Mouse (Mus musculus) midbrain, embryonic 11.5 days (tissue): ENCODE results near the gene Nfyc. TPM values are rescaled to one million over a fixed set of nuclear protein-coding genes. Genes with fewer than 3 reads are reported as not detected.

Experiments
- ATAC-seq: fragments of 200-750 bp; cut with Nextera tagmentation; 2 replicates; pipeline ENCODE4 v1.8.0; 2017; ENCODE audit warnings: moderate TSS enrichment, moderate library complexity; ENCODE audit not compliant: low FRiP score
- DNase-seq: peaks from one replicate; pipeline ENCODE4 v3.0.0; 2015; ENCODE audit warnings: low spot score; ENCODE audit errors: missing footprints
- H3K27ac ChIP-seq: fragments of 300-500 bp; sonication (generic); 2 replicates; pipeline ENCODE4 v1.5.1; 2014; ENCODE audit warnings: low read depth, low read length
- H3K27me3 ChIP-seq: fragments of 300-500 bp; sonication (generic); 2 replicates; pipeline ENCODE4 v1.6.1; 2014; ENCODE audit warnings: mild to moderate bottlenecking, low read length, moderate library complexity, mixed read lengths; ENCODE audit not compliant: control insufficient read depth, insufficient read depth
- H3K36me3 ChIP-seq: fragments of 300-500 bp; sonication (generic); 2 replicates; pipeline ENCODE4 v1.6.1; 2014; ENCODE audit warnings: mild to moderate bottlenecking, low read length, moderate library complexity, mixed read lengths; ENCODE audit not compliant: control insufficient read depth, insufficient read depth
- H3K4me1 ChIP-seq: fragments of 300-500 bp; sonication (generic); 2 replicates; pipeline ENCODE4 v1.6.1; 2014; ENCODE audit warnings: low read length; ENCODE audit not compliant: control insufficient read depth, insufficient read depth
- H3K4me2 ChIP-seq: fragments of 300-500 bp; sonication (generic); 2 replicates; pipeline ENCODE4 v1.6.1; 2014; ENCODE audit warnings: mild to moderate bottlenecking, moderate library complexity
- H3K4me3 ChIP-seq: fragments of 300-500 bp; sonication (generic); 2 replicates; pipeline ENCODE4 v1.5.1; 2014; ENCODE audit warnings: low read depth, low read length
- H3K9ac ChIP-seq: fragments of 300-500 bp; sonication (generic); 2 replicates; pipeline ENCODE4 v1.6.1; 2014; ENCODE audit warnings: low read length
- H3K9me3 ChIP-seq: fragments of 300-500 bp; sonication (generic); 2 replicates; pipeline ENCODE4 v1.6.1; 2016; ENCODE audit warnings: low read length; ENCODE audit not compliant: control insufficient read depth
- WGBS: fragments of 180-500 bp; shearing (Covaris S2); extraction: QIAGEN DNeasy Blood & Tissue Kit; methylation state at CpG from one replicate; pipeline ENCODE4 v1.1.7; 2014; 5-methylcytosine and 5-hydroxymethylcytosine counted together
- polyA plus RNA-seq: library from polyadenylated mRNA; unstranded; fragments of >200 nt; fragmentation: Nextera tagmentation; extraction: Ambion mirVana; gene quantifications from 2 replicates; pipeline ENCODE4 v1.2.1, GENCODE M21; 2014

Gene Nfyc
- polyA plus RNA-seq, 1 experiment from 2014 or later = 117 TPM

DNA sequence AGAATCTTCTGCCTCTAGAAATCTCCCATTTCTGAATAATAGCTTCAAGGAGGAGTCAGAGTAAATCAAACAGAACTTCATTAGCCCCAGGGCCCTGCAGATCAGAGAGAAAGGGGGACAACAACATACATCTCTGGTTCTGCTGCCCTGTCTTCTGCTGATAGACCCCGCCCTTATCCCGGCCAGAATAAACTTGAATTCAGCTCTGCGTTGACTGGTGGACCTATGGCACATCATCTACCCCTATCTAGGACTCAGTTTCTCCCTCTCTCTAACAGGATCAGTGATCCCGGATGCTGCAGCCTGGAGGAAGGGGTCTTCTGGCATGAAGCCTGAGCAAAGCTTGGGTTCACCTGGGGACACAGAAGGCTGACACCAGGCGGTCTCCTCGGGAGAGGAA is 100.8 kb downstream of the Nfyc start:
- H3K4me1 ChIP-seq = peaks cover 14% of the 10 kb centered on the region
- DNase-seq = no peak
- H3K4me3 ChIP-seq = peak overlapping the region; percentile 48
- peak; percentile 30 for ATAC-seq
- peaks cover 12% of the 10 kb centered on the region; the same call in 1 of the 2 replicates for H3K27me3 ChIP-seq
- 28% methylated on average over 6 of the region's 6 CpGs for WGBS
- no peak overlapping the region for H3K27ac ChIP-seq
- no peaks in the 10 kb centered on the region for H3K9me3 ChIP-seq
- peak overlapping the region; percentile 87 for H3K4me2 ChIP-seq
- no peaks in the 10 kb centered on the region for H3K36me3 ChIP-seq
- peak overlapping the region; percentile 57; the same call in 1 of the 2 replicates for H3K9ac ChIP-seq

DNA sequence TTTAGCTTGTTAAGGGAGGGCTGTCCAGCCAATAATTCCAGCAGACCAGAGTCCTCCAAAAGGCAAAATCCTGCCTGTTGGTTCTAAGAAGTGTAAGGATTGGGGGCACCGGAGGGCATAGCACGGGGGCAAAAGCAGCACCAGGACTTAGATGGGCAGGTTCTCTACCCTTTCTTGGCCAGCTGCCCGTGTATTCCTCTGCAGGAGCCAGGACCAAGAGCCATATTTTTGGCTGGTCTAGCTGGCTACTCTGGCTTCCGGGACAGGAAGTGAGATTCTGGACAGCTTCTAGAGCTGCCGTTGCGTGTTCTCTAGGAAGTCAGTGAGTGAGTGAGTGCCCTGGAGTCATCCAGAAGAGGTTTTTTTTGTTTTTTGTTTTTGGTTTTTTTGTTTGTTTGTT is 101.2 kb downstream of the Nfyc start:
- H3K27ac ChIP-seq = no peak overlapping the region
- H3K9ac ChIP-seq = no peak overlapping the region
- ATAC-seq (no peak), DNase-seq (no peak)
- no peaks in the 10 kb centered on the region for H3K36me3 ChIP-seq
- H3K4me1 ChIP-seq = peaks cover 14% of the 10 kb centered on the region
- no peaks in the 10 kb centered on the region for H3K9me3 ChIP-seq
- H3K27me3 ChIP-seq = peaks cover 12% of the 10 kb centered on the region; the same call in 1 of the 2 replicates
- H3K4me2 ChIP-seq = no peak overlapping the region
- WGBS = 71% methylated on average over 6 of the region's 6 CpGs
- H3K4me3 ChIP-seq = no peak overlapping the region

DNA sequence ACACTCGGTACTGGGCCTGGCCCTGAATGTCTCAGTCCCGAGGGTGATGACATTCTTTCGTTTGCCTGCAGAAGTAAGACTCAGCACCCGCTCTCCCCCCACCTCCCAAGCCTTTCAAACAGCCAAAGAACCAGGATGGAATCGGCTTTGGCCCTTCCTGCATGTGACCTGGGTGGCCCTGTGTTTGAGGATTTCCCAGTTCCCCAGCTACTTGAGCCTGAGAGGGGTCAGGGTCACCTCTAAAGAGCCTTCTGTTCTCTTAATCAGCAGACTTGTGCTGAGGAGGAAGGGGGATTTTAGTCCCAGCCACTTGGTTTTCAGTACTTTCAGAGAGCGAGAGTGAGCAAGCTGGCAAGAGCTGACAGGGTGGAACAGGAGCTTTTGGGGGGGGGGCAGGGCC is 101.9 kb downstream of the Nfyc start:
- H3K9me3 ChIP-seq = no peaks in the 10 kb centered on the region
- H3K4me3 ChIP-seq = no peak overlapping the region
- H3K27me3 ChIP-seq = peaks cover 12% of the 10 kb centered on the region; the same call in 1 of the 2 replicates
- H3K4me2 ChIP-seq = no peak overlapping the region
- no peak for DNase-seq
- no peak overlapping the region for H3K9ac ChIP-seq
- no peak overlapping the region for H3K27ac ChIP-seq
- peaks cover 14% of the 10 kb centered on the region for H3K4me1 ChIP-seq
- 22% methylated on average over 6 of the region's 6 CpGs for WGBS
- ATAC-seq = no peak
- no peaks in the 10 kb centered on the region for H3K36me3 ChIP-seq

DNA sequence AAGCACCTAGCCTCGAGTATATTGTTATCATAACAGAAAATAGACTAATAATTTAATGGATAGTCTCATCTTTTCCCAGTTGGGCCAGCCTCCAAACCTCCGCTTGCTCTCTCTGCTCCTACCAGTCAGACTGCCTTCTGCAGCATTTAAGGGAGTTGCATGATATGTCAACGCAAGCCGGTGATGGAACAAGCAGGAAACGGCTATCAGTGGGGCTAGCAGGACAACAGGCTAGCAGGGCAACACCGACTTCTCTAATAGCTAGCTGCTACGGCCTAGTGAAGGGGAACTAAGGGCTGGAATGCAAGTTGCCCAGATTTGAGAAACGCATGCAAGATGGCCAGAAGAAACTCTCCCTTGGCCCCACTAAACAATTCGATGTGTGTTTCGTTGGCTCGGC is 103.5 kb downstream of the Nfyc start:
- no peak for DNase-seq
- ATAC-seq = no peak
- peaks cover 12% of the 10 kb centered on the region; the same call in 1 of the 2 replicates for H3K27me3 ChIP-seq

DNA sequence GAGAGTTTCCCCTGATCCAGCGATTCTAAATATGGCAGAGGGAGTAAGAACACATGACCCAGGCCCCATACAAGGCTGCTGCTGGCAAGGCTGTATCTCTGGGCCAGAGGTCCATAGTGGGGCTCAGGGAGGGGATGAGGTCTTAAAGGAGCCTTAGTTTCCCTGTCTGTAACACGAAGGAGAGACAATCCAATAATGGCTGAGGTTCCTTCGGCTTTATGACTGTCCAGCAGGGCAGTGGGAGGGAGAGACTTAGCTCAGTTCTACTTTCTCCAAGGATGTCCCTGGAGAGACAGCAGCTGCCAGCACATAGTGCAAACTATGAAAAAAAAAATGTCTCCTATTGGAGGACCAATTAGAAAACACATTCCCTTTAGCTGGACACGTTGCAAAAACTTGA is 105.2 kb downstream of the Nfyc start:
- DNase-seq (no peak), ATAC-seq (no peak)
- no peak overlapping the region for H3K4me2 ChIP-seq
- no peaks in the 10 kb centered on the region for H3K36me3 ChIP-seq
- WGBS = 59% methylated on average over 4 of the region's 4 CpGs
- H3K4me3 ChIP-seq = no peak overlapping the region
- H3K4me1 ChIP-seq = peaks cover 11% of the 10 kb centered on the region
- H3K9me3 ChIP-seq = no peaks in the 10 kb centered on the region
- H3K9ac ChIP-seq = no peak overlapping the region
- no peak overlapping the region for H3K27ac ChIP-seq
- H3K27me3 ChIP-seq = peaks cover 4% of the 10 kb centered on the region; the same call in 1 of the 2 replicates

More for the DNA sequence above, 103.5 kb downstream of the Nfyc start:
- Histone ChIP-seq H3K9me3 (no peaks in the 10 kb centered on the region), H3K36me3 (no peaks in the 10 kb centered on the region), H3K27ac (no peak overlapping the region), H3K9ac (no peak overlapping the region), H3K4me1 (peaks cover 14% of the 10 kb centered on the region), H3K4me3 (no peak overlapping the region), H3K4me2 (no peak overlapping the region)
- 86% methylated on average over 11 of the region's 11 CpGs for WGBS

DNA sequence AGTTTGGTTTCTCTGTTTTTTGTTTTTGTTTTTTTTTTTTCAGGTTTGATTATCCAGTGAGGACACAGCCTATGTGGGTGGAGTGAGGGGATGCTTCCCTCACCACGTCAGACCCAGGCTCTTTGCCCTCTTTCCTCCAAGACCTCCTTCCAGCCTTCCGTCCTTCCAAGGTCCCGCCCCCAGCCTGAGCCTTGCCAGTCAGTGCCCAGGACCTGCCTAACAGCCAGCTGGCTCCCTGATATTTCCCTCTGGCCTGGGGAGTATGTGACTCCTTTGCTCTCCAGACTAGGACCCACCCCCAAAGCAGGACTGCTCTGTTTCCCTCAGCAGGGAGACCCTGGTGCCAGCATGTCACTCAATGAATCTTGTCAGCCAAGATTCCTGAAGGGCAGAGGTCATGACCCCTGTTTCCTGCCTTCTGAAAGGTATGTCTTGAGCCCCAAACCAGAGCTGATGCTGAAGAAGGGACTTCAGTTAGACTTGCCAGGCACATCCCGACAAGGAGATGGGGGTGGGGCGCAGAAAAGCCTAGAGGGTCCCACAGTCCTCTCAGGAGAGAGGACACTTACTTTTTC is 105.8 kb downstream of the Nfyc start:
- Histone ChIP-seq H3K9me3 (no peaks in the 10 kb centered on the region), H3K36me3 (no peaks in the 10 kb centered on the region), H3K27ac (no peak overlapping the region), H3K4me3 (no peak overlapping the region), H3K9ac (no peak overlapping the region), H3K4me2 (no peak overlapping the region), H3K27me3 (0 out of 2 replicates have a peak, but pooled peaks cover 1% of the 10 kb centered on the region), H3K4me1 (peaks cover 6% of the 10 kb centered on the region; the same call in 1 of the 2 replicates)
- ATAC-seq (no peak), DNase-seq (no peak)
- 40% methylated on average over 5 of the region's 5 CpGs for WGBS

DNA sequence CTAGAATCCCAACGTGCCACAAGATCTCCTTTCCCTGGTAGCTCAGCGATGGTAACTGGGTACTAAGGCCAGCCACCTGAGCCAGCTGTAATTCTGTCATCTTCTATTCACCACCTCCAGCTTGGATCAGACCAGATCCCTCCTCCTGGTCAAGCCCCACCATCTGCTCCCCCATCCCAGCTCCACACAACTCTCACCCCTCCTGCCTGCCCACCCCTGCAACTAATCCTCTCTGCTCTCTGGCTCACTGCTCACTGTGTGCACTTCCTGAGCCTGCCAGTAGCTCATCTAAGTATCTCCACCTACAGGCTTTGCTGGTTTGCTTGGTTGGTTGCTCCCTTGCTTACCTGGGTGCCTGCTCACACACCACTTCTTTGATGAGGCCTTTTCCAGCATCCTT is 109.8 kb downstream of the Nfyc start:
- H3K27ac ChIP-seq = no peak overlapping the region
- H3K9ac ChIP-seq = no peak overlapping the region
- WGBS = 67% methylated on average over 2 of the region's 2 CpGs
- H3K27me3 ChIP-seq = no peaks in the 10 kb centered on the region
- no peak for DNase-seq
- ATAC-seq = 0 out of 2 replicates have a peak, but pooled peaks have one; percentile 41
- no peaks in the 10 kb centered on the region for H3K9me3 ChIP-seq
- H3K36me3 ChIP-seq = no peaks in the 10 kb centered on the region
- no peak overlapping the region for H3K4me3 ChIP-seq
- no peak overlapping the region for H3K4me2 ChIP-seq
- H3K4me1 ChIP-seq = no peaks in the 10 kb centered on the region; the same call in 1 of the 2 replicates

DNA sequence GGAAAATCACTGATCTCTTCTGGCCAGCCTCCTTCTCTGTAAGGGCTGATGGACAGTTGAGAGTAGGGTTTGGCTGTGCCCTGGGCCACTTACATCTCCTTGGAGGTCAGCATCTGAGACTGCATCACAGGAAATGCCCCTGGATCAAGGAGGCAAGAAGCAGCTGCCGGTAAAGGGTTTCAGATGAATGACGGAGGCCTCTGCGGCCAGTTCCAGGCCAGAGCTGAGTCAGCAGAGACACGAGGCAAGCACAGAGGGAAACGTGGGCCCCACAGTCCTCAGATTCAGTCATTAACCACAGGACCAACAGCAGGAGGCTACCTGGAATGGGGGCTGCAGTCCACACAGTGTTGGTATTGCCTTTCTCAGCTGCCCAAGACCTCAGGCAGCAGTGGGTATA is 112.2 kb downstream of the Nfyc start:
- no peak overlapping the region for H3K4me2 ChIP-seq
- 53% methylated on average over 5 of the region's 5 CpGs for WGBS
- no peak overlapping the region for H3K27ac ChIP-seq
- ATAC-seq = no peak
- H3K4me1 ChIP-seq = peaks cover 3% of the 10 kb centered on the region; the same call in 1 of the 2 replicates
- H3K9me3 ChIP-seq = no peaks in the 10 kb centered on the region
- no peak overlapping the region for H3K4me3 ChIP-seq
- DNase-seq = no peak
- H3K27me3 ChIP-seq = no peaks in the 10 kb centered on the region; the same call in 1 of the 2 replicates
- H3K9ac ChIP-seq = no peak overlapping the region
- H3K36me3 ChIP-seq = no peaks in the 10 kb centered on the region

DNA sequence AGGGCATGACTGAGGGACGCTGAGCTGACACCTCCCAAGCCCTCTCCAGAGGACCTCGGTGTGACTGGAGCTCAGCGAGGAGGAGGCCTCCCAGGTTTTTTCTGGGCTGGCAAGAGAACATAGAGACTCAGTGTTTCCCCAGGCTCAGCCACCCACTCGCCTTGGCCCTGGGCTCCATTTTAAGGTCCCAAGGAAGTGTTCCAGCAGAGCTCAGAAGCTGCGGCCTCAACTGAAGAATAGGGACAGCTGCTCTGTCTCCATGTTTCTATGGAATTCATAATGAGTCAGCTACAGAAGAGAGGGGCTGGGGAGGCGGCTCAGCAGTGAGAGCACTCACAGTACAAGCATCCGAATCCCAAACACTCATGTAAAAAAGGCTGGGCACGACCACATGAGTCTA is 113.8 kb downstream of the Nfyc start:
- DNase-seq (no peak), ATAC-seq (no peak)
- H3K27me3 ChIP-seq = no peaks in the 10 kb centered on the region; the same call in 1 of the 2 replicates
- WGBS = 71% methylated on average over 8 of the region's 8 CpGs
- H3K4me1 ChIP-seq = peaks cover 3% of the 10 kb centered on the region; the same call in 1 of the 2 replicates
- no peak overlapping the region for H3K4me2 ChIP-seq
- H3K27ac ChIP-seq = no peak overlapping the region
- no peaks in the 10 kb centered on the region for H3K36me3 ChIP-seq
- H3K9me3 ChIP-seq = no peaks in the 10 kb centered on the region
- no peak overlapping the region for H3K9ac ChIP-seq
- no peak overlapping the region for H3K4me3 ChIP-seq
